In the genomic region with DNA sequence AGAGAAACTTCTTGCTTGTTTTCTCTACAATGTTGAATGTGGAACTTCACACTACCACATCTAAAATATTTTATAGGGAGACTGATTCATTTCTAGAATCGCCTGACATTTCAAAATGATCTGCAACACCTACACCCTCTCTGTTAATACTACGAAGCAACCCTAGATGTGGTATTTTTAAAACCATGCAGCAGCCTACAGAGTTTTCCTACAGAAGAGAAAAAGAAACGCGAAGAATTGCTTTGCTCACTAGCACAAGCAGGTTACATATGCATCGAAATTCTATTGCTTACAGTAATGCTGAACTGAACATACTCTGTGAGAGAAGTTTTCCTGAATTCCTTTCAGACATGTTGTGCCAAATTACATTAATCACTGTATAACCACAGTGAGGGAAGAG, we compare ENCODE assay signal across 21 mouse cellular contexts.
DNase-seq lines count a peak whose midpoint lies in the region.
"Had no signal": no experiment of that assay in that cellular context is flagged by ENCODE, and none has a peak within 500 bp of the region (broad histone marks: within the 10 kb centered on the region; RNA-seq: fewer than 3 reads in every experiment).

No protein-coding gene starts in this region.

- H3K4me3 ChIP-seq in forebrain, embryonic 10.5 days: no peak overlapping the region
- H3K4me3 ChIP-seq: heart, embryonic 12.5 days; heart, embryonic 15.5 days had no signal

- no peaks in the 10 kb centered on the region for H3K9me3 ChIP-seq in forebrain, embryonic 10.5 days
- H3K9me3 ChIP-seq: heart, embryonic 12.5 days; heart, embryonic 15.5 days had no signal

- H3K4me1 ChIP-seq in forebrain, embryonic 10.5 days: 0 out of 2 replicates have a peak, but pooled peaks cover 4% of the 10 kb centered on the region
- H3K4me1 ChIP-seq: heart, embryonic 12.5 days; heart, embryonic 15.5 days had no signal

- WGBS in forebrain, embryonic 10.5 days: 92% methylated on average over 5 of the region's 5 CpGs

- no peaks in the 10 kb centered on the region for H3K36me3 ChIP-seq in forebrain, embryonic 10.5 days (replicated peaks)
- H3K36me3 ChIP-seq: heart, embryonic 12.5 days; heart, embryonic 15.5 days had no signal

- DNase-seq in left cerebral cortex, adult 11 months (ENCODE audit: low spot score): peak; percentile 6
- DNase-seq in left cerebral cortex, adult 18-20 months (ENCODE audit: low spot score in 2 of 2): no peak
- DNase-seq in right cerebral cortex, adult 18-20 months: peak; percentile 9
- DNase-seq in right cerebral cortex, postnatal 4 days: no peak
- DNase-seq in brain, adult 2 months (ENCODE audit: low read depth, low spot score): peak; percentile 55
- peak; percentile 41 for DNase-seq in telencephalon, adult 2 months (ENCODE audit: low read depth, low spot score)
- no peak for DNase-seq in forebrain, embryonic 10.5 days (ENCODE audit: extremely low spot score, low spot score)
- DNase-seq: adrenal gland, adult 8-10 months; adrenal gland, postnatal 25 days; cerebellum, adult 18-20 months; cerebellum, adult 9-10 months; cerebellum, postnatal 14 days; forebrain, postnatal 0 days; gastrocnemius, postnatal 25 days; heart, adult 18-20 months; heart, postnatal 10 days; heart, postnatal 36 days had no signal

- no peak overlapping the region for H3K27ac ChIP-seq in forebrain, embryonic 10.5 days
- H3K27ac ChIP-seq: heart, embryonic 15.5 days; hindbrain, embryonic 14.5 days; hindbrain, postnatal 0 days had no signal

- H3K27me3 ChIP-seq in forebrain, embryonic 10.5 days (ENCODE audit: poor library complexity, severe bottlenecking): no peaks in the 10 kb centered on the region
- H3K27me3 ChIP-seq: heart, embryonic 12.5 days; heart, embryonic 15.5 days had no signal

Comparison
In these comparisons a context has a peak if more than half of its experiments do, and no peak if none do; other contexts are left out.
1. DNase-seq: peak in left cerebral cortex, adult 11 months (single experiment), right cerebral cortex, adult 18-20 months (single experiment), brain, adult 2 months (single experiment) and telencephalon, adult 2 months (single experiment); none in left cerebral cortex, adult 18-20 months (0 of 2), right cerebral cortex, postnatal 4 days (single experiment) and forebrain, embryonic 10.5 days (single experiment).